In genomic region chr2:14917585-14918247, GRCm38 (mm10) we compare ENCODE assay signal across 14 mouse cellular contexts.
A peak's percentile ranks its signal among the peaks of the same experiment; 100 is the strongest.
DNase-seq lines count a peak whose midpoint lies in the region; ATAC-seq lines count a peak whose summit lies in the region.
"Had no signal": no experiment of that assay in that cellular context is flagged by ENCODE, and none has a peak within 500 bp of the region (broad histone marks: within the 10 kb centered on the region; RNA-seq: fewer than 3 reads in every experiment).

No protein-coding gene starts in this region.

- no peaks in the 10 kb centered on the region for H3K36me3 ChIP-seq in neural tube, embryonic 13.5 days
- H3K36me3 ChIP-seq in heart, embryonic 12.5 days, result no peaks in the 10 kb centered on the region
- no peaks in the 10 kb centered on the region for H3K36me3 ChIP-seq in hindbrain, embryonic 16.5 days (ENCODE audit: control insufficient read depth, insufficient read depth, low read length)
- H3K36me3 ChIP-seq: limb, embryonic 12.5 days had no signal

- H3K4me1 ChIP-seq in neural tube, embryonic 13.5 days (replicated peaks), result 0 out of 2 replicates have a peak, but pooled peaks cover 9% of the 10 kb centered on the region
- H3K4me1 ChIP-seq in heart, embryonic 12.5 days (replicated peaks), result peaks cover 30% of the 10 kb centered on the region
- H3K4me1 ChIP-seq in hindbrain, embryonic 16.5 days (ENCODE audit: control insufficient read depth, insufficient read depth, low read depth, low read length), result no peaks in the 10 kb centered on the region
- H3K4me1 ChIP-seq: limb, embryonic 12.5 days had no signal

- WGBS in neural tube, embryonic 13.5 days, result 85% methylated on average over 3 of the region's 3 CpGs
- 32% methylated on average over 3 of the region's 3 CpGs for WGBS in heart, embryonic 12.5 days
- 67% methylated on average over 3 of the region's 3 CpGs for WGBS in hindbrain, embryonic 16.5 days

- H3K4me3 ChIP-seq in neural tube, embryonic 13.5 days, result no peak overlapping the region
- H3K4me3 ChIP-seq in heart, embryonic 12.5 days, result no peak overlapping the region
- H3K4me3 ChIP-seq in hindbrain, embryonic 16.5 days (ENCODE audit: low read length), result no peak overlapping the region
- H3K4me3 ChIP-seq: limb, embryonic 12.5 days had no signal

- DNase-seq in neural tube, embryonic 10.5 days (ENCODE audit: extremely low spot score, low spot score), result no peak
- DNase-seq in retina, postnatal 1 day, result peak; percentile 32
- DNase-seq in thymus, postnatal 25 days, result no peak
- no peak for DNase-seq in spleen, postnatal 10 days (ENCODE audit: low spot score in 2 of 2)
- DNase-seq: cerebellum, postnatal 25 days; right cerebral cortex, postnatal 25 days had no signal

- no peaks in the 10 kb centered on the region for H3K27me3 ChIP-seq in neural tube, embryonic 13.5 days
- H3K27me3 ChIP-seq in heart, embryonic 12.5 days (replicated peaks), result no peaks in the 10 kb centered on the region
- no peaks in the 10 kb centered on the region for H3K27me3 ChIP-seq in hindbrain, embryonic 16.5 days (replicated peaks; ENCODE audit: control insufficient read depth, insufficient read depth, low read length)
- H3K27me3 ChIP-seq: CH12.LX; limb, embryonic 12.5 days had no signal

- ATAC-seq in neural tube, embryonic 13.5 days (ENCODE audit: low read depth), result 0 out of 2 replicates have a peak, but pooled peaks have one; percentile 43
- peak; percentile 55; the same call in 1 of the 2 replicates for ATAC-seq in heart, embryonic 12.5 days (ENCODE audit: insufficient number of reproducible peaks, low FRiP score)
- ATAC-seq in hindbrain, embryonic 16.5 days, result peak; percentile 73; the same call in 1 of the 2 replicates
- no peak for ATAC-seq in monocyte, adult 5-6 weeks (replicated peaks; ENCODE audit: insufficient number of reproducible peaks, low FRiP score, low TSS enrichment, poor library complexity, severe bottlenecking)
- ATAC-seq: inflammation-experienced regulatory T-cells, adult 6 months; lung, postnatal 0 days had no signal

- no peaks in the 10 kb centered on the region for H3K9me3 ChIP-seq in neural tube, embryonic 13.5 days
- H3K9me3 ChIP-seq in heart, embryonic 12.5 days (replicated peaks), result no peaks in the 10 kb centered on the region
- H3K9me3 ChIP-seq in hindbrain, embryonic 16.5 days (ENCODE audit: control insufficient read depth, low read length), result no peaks in the 10 kb centered on the region
- H3K9me3 ChIP-seq: limb, embryonic 12.5 days had no signal

- H3K27ac ChIP-seq in neural tube, embryonic 13.5 days (replicated peaks), result no peak overlapping the region; the same call in 1 of the 2 replicates
- peak overlapping the region; percentile 57 for H3K27ac ChIP-seq in heart, embryonic 12.5 days (ENCODE audit: poor library complexity, severe bottlenecking)
- peak overlapping the region; percentile 4; the same call in 1 of the 2 replicates for H3K27ac ChIP-seq in hindbrain, embryonic 16.5 days (ENCODE audit: low read depth, low read length)
- H3K27ac ChIP-seq: limb, embryonic 12.5 days had no signal

- H3K9ac ChIP-seq in neural tube, embryonic 13.5 days, result no peak overlapping the region
- H3K9ac ChIP-seq in heart, embryonic 12.5 days, result no peak overlapping the region
- no peak overlapping the region for H3K9ac ChIP-seq in hindbrain, embryonic 16.5 days (ENCODE audit: low read depth, low read length)
- H3K9ac ChIP-seq: limb, embryonic 12.5 days had no signal

- H3K4me2 ChIP-seq in neural tube, embryonic 13.5 days, result no peak overlapping the region
- H3K4me2 ChIP-seq in heart, embryonic 12.5 days, result no peak overlapping the region
- no peak overlapping the region for H3K4me2 ChIP-seq in hindbrain, embryonic 16.5 days (ENCODE audit: low read length)
- H3K4me2 ChIP-seq: limb, embryonic 12.5 days had no signal
